Mouse (Mus musculus): ENCODE data around the gene B2m. TPM values are rescaled to one million over a fixed set of nuclear protein-coding genes. Genes with fewer than 3 reads are reported as not detected.

Gene B2m
- polyA plus RNA-seq, 1 experiment from 2014 or later = 89.5 TPM

GRCm38 (mm10) chr2:122180051-122180822 lies 32.8 kb downstream of the B2m start:
- Histone ChIP-seq H3K27ac (no peak overlapping the region), H3K27me3 (ENCODE audit: poor library complexity, severe bottlenecking) (no peaks in the 10 kb centered on the region), H3K4me3 (no peak overlapping the region), H3K9me3 (no peaks in the 10 kb centered on the region), H3K4me1 (no peaks in the 10 kb centered on the region), H3K36me3 (replicated peaks) (no peaks in the 10 kb centered on the region)
- WGBS = 80% methylated on average over 8 of the region's 8 CpGs
- no peak for DNase-seq (ENCODE audit: extremely low spot score, low spot score)

- no peaks in the 10 kb centered on the region for H3K27me3 ChIP-seq (ENCODE audit: poor library complexity, severe bottlenecking)
- H3K27ac ChIP-seq = no peak overlapping the region
- no peaks in the 10 kb centered on the region for H3K36me3 ChIP-seq (replicated peaks)
- WGBS = 87% methylated on average over 4 of the region's 4 CpGs
- no peaks in the 10 kb centered on the region for H3K9me3 ChIP-seq
- no peak overlapping the region for H3K4me3 ChIP-seq
- DNase-seq (ENCODE audit: extremely low spot score, low spot score) = no peak
- H3K4me1 ChIP-seq = no peaks in the 10 kb centered on the region
Measured at GRCm38 (mm10) chr2:122185086-122185485, 37.6 kb downstream of the B2m start.

- no peak for DNase-seq (ENCODE audit: extremely low spot score, low spot score)
- Histone ChIP-seq H3K27me3 (ENCODE audit: poor library complexity, severe bottlenecking) (no peaks in the 10 kb centered on the region), H3K9me3 (no peaks in the 10 kb centered on the region), H3K4me1 (no peaks in the 10 kb centered on the region), H3K4me3 (no peak within 1 kb of the TSS), H3K36me3 (replicated peaks) (no peaks in the 10 kb centered on the region), H3K27ac (no peak within 1 kb of the TSS)
- 82% methylated on average over 17 of the region's 17 CpGs for WGBS
Measured at GRCm38 (mm10) chr2:122186106-122186505, 38.6 kb downstream of the B2m start, which contains the start of the genes Patl2 and Terb2. TSS of gene Patl2 (minus strand) at chr2:122186189. TSS of gene Terb2 (plus strand) at chr2:122186272.

GRCm38 (mm10) chr2:122186751-122187150 lies 39.3 kb downstream of the B2m start:
- 97% methylated on average over 3 of the region's 3 CpGs for WGBS
- Histone ChIP-seq H3K9me3 (no peaks in the 10 kb centered on the region), H3K4me3 (no peak overlapping the region), H3K36me3 (replicated peaks) (no peaks in the 10 kb centered on the region), H3K4me1 (no peaks in the 10 kb centered on the region), H3K27me3 (ENCODE audit: poor library complexity, severe bottlenecking) (no peaks in the 10 kb centered on the region), H3K27ac (no peak overlapping the region)
- no peak for DNase-seq (ENCODE audit: extremely low spot score, low spot score)

- 85% methylated on average over 3 of the region's 3 CpGs for WGBS
- Histone ChIP-seq H3K27ac (no peak overlapping the region), H3K27me3 (ENCODE audit: poor library complexity, severe bottlenecking) (no peaks in the 10 kb centered on the region), H3K9me3 (no peaks in the 10 kb centered on the region), H3K4me3 (no peak overlapping the region), H3K4me1 (no peaks in the 10 kb centered on the region), H3K36me3 (replicated peaks) (no peaks in the 10 kb centered on the region)
- no peak for DNase-seq (ENCODE audit: extremely low spot score, low spot score)
Measured at GRCm38 (mm10) chr2:122191849-122192248, 44.4 kb downstream of the B2m start.

- 73% methylated on average over 1 of the region's 1 CpGs for WGBS
- no peak for DNase-seq (ENCODE audit: extremely low spot score, low spot score)
Measured at GRCm38 (mm10) chr2:122194509-122194929, 47.0 kb downstream of the B2m start.

GRCm38 (mm10) chr2:122201501-122201900 lies 54.0 kb downstream of the B2m start:
- Histone ChIP-seq H3K36me3 (replicated peaks) (no peaks in the 10 kb centered on the region), H3K4me3 (no peak overlapping the region), H3K4me1 (no peaks in the 10 kb centered on the region), H3K27ac (no peak overlapping the region), H3K9me3 (no peaks in the 10 kb centered on the region), H3K27me3 (ENCODE audit: poor library complexity, severe bottlenecking) (no peaks in the 10 kb centered on the region)
- WGBS = 88% methylated on average over 1 of the region's 1 CpGs
- DNase-seq (ENCODE audit: extremely low spot score, low spot score) = no peak

More at GRCm38 (mm10) chr2:122194509-122194929, 47.0 kb downstream of the B2m start:
- H3K9me3 ChIP-seq = no peaks in the 10 kb centered on the region
- H3K4me3 ChIP-seq = no peak overlapping the region
- H3K4me1 ChIP-seq = no peaks in the 10 kb centered on the region
- H3K36me3 ChIP-seq (replicated peaks) = no peaks in the 10 kb centered on the region
- H3K27me3 ChIP-seq (ENCODE audit: poor library complexity, severe bottlenecking) = no peaks in the 10 kb centered on the region
- H3K27ac ChIP-seq = no peak overlapping the region

Other genes starting within 250 kb of the B2m start
- gene Ctdspl2, start 191.7 kb upstream of the B2m start, polyA plus RNA-seq (2016; fragmentation: Nextera tagmentation; extraction: Ambion mirVana) = 61.3 and 66.3 TPM in 2 replicates
- gene Mageb3, start 191.6 kb upstream of the B2m start, polyA plus RNA-seq (2016; fragmentation: Nextera tagmentation; extraction: Ambion mirVana) = 0.29 and 0.33 TPM in 2 replicates
- 13.9 and 14.3 TPM in 2 replicates for gene Eif3j1, start 119.1 kb upstream of the B2m start, polyA plus RNA-seq (2016; fragmentation: Nextera tagmentation; extraction: Ambion mirVana)
- 13.5 and 13.6 TPM in 2 replicates for gene Spg11, start 29.3 kb upstream of the B2m start, polyA plus RNA-seq (2016; fragmentation: Nextera tagmentation; extraction: Ambion mirVana)
- 0.09 TPM in 1 of 2 replicates, not detected in the other for gene Trim69, start 13.0 kb downstream of the B2m start, polyA plus RNA-seq (2016; fragmentation: Nextera tagmentation; extraction: Ambion mirVana)
- gene Patl2, start 38.5 kb downstream of the B2m start, polyA plus RNA-seq (2016; fragmentation: Nextera tagmentation; extraction: Ambion mirVana) = not detected in 2 replicates
- not detected in 2 replicates for gene Terb2, start 38.6 kb downstream of the B2m start, polyA plus RNA-seq (2016; fragmentation: Nextera tagmentation; extraction: Ambion mirVana)
- gene Sord, start 87.1 kb downstream of the B2m start, polyA plus RNA-seq (2016; fragmentation: Nextera tagmentation; extraction: Ambion mirVana) = 30.7 and 30.9 TPM in 2 replicates
- gene Duox2, start 150.8 kb downstream of the B2m start, polyA plus RNA-seq (2016; fragmentation: Nextera tagmentation; extraction: Ambion mirVana) = not detected in 2 replicates
- gene Duoxa2, start 151.2 kb downstream of the B2m start, polyA plus RNA-seq (2016; fragmentation: Nextera tagmentation; extraction: Ambion mirVana) = not detected in 2 replicates
- gene Duoxa1, start 166.0 kb downstream of the B2m start, polyA plus RNA-seq (2016; fragmentation: Nextera tagmentation; extraction: Ambion mirVana) = not detected in 2 replicates
- 0.05 TPM in 1 of 2 replicates, not detected in the other for gene Duox1, start 168.0 kb downstream of the B2m start, polyA plus RNA-seq (2016; fragmentation: Nextera tagmentation; extraction: Ambion mirVana)
- gene Shf, start 221.5 kb downstream of the B2m start, polyA plus RNA-seq (2016; fragmentation: Nextera tagmentation; extraction: Ambion mirVana) = 3.3 and 4.6 TPM in 2 replicates